Mouse (Mus musculus): ENCODE results near the gene Erv3. TPM values are rescaled to one million over a fixed set of nuclear protein-coding genes. Genes with fewer than 3 reads are reported as not detected.

Erv3 gene
- polyA plus RNA-seq, 1 experiment, result not detected

GRCm38 (mm10) chr2:131864262-131864796 lies 4.8 kb upstream of the Erv3 start:
- no peaks in the 10 kb centered on the region for H3K79me2 ChIP-seq (ENCODE audit: control insufficient read depth, insufficient read depth)
- TF ChIP-seq CTCF (IDR thresholded peaks at IDR 0.05; ENCODE audit: control insufficient read depth, insufficient read depth, insufficient read length) (no peak), FOSL1 (IDR thresholded peaks at IDR 0.05; ENCODE audit: insufficient read depth, low read length, poor library complexity, severe bottlenecking) (no peak), CEBPB (IDR thresholded peaks at IDR 0.05; ENCODE audit: low read depth) (no peak), MYOG (IDR thresholded peaks at IDR 0.05; ENCODE audit: control insufficient read depth, extremely low read depth, insufficient read length) (no peak), MYOD1 (IDR thresholded peaks at IDR 0.05; ENCODE audit: control insufficient read depth, insufficient read length, low read depth) (no peak), MAX (IDR thresholded peaks at IDR 0.05) (no peak), USF1 (IDR thresholded peaks at IDR 0.05; ENCODE audit: low read depth) (no peak)
- H3ac ChIP-seq (ENCODE audit: control insufficient read depth, insufficient read length, low read depth), result no peak overlapping the region
- no peak overlapping the region for H3K4me3 ChIP-seq (ENCODE audit: insufficient read depth, poor library complexity, severe bottlenecking)
- no peaks in the 10 kb centered on the region for H3K27me3 ChIP-seq (ENCODE audit: control insufficient read depth, insufficient read depth, insufficient read length)
- no peaks in the 10 kb centered on the region for H3K79me3 ChIP-seq (ENCODE audit: low read depth)
- H3K36me3 ChIP-seq (ENCODE audit: control insufficient read depth, insufficient read depth), result no peaks in the 10 kb centered on the region

- Histone ChIP-seq H3ac (ENCODE audit: control insufficient read depth, insufficient read length, low read depth) (no peak overlapping the region), H3K36me3 (ENCODE audit: control insufficient read depth, insufficient read depth) (no peaks in the 10 kb centered on the region), H3K79me3 (ENCODE audit: low read depth) (no peaks in the 10 kb centered on the region), H3K79me2 (ENCODE audit: control insufficient read depth, insufficient read depth) (no peaks in the 10 kb centered on the region), H3K4me3 (ENCODE audit: insufficient read depth, poor library complexity, severe bottlenecking) (no peak overlapping the region), H3K27me3 (ENCODE audit: control insufficient read depth, insufficient read depth, insufficient read length) (no peaks in the 10 kb centered on the region)
- no peak for TF ChIP-seq MAX (IDR thresholded peaks at IDR 0.05)
- no peak for TF ChIP-seq CEBPB (IDR thresholded peaks at IDR 0.05; ENCODE audit: low read depth)
- no peak for TF ChIP-seq MYOG (IDR thresholded peaks at IDR 0.05; ENCODE audit: control insufficient read depth, extremely low read depth, insufficient read length)
- TF ChIP-seq CTCF (IDR thresholded peaks at IDR 0.05; ENCODE audit: control insufficient read depth, insufficient read depth, insufficient read length), result no peak
- no peak for TF ChIP-seq USF1 (IDR thresholded peaks at IDR 0.05; ENCODE audit: low read depth)
- TF ChIP-seq MYOD1 (IDR thresholded peaks at IDR 0.05; ENCODE audit: control insufficient read depth, insufficient read length, low read depth), result no peak
- no peak for TF ChIP-seq FOSL1 (IDR thresholded peaks at IDR 0.05; ENCODE audit: insufficient read depth, low read length, poor library complexity, severe bottlenecking)
Measured at GRCm38 (mm10) chr2:131863472-131863871, 3.9 kb upstream of the Erv3 start.

GRCm38 (mm10) chr2:131862617-131863275 lies 3.2 kb upstream of the Erv3 start:
- no peak overlapping the region for H3ac ChIP-seq (ENCODE audit: control insufficient read depth, insufficient read length, low read depth)
- TF ChIP-seq CTCF (IDR thresholded peaks at IDR 0.05; ENCODE audit: control insufficient read depth, insufficient read depth, insufficient read length), result no peak
- TF ChIP-seq MYOD1 (IDR thresholded peaks at IDR 0.05; ENCODE audit: control insufficient read depth, insufficient read length, low read depth), result no peak
- TF ChIP-seq CEBPB (IDR thresholded peaks at IDR 0.05; ENCODE audit: low read depth), result no peak
- TF ChIP-seq MAX (IDR thresholded peaks at IDR 0.05), result no peak
- no peak for TF ChIP-seq MYOG (IDR thresholded peaks at IDR 0.05; ENCODE audit: control insufficient read depth, extremely low read depth, insufficient read length)
- no peak for TF ChIP-seq USF1 (IDR thresholded peaks at IDR 0.05; ENCODE audit: low read depth)
- TF ChIP-seq FOSL1 (IDR thresholded peaks at IDR 0.05; ENCODE audit: insufficient read depth, low read length, poor library complexity, severe bottlenecking), result no peak

GRCm38 (mm10) chr2:131857838-131858237 lies 1.7 kb downstream of the Erv3 start:
- Histone ChIP-seq H3ac (ENCODE audit: control insufficient read depth, insufficient read length, low read depth) (no peak overlapping the region), H3K79me3 (ENCODE audit: low read depth) (no peaks in the 10 kb centered on the region), H3K4me3 (ENCODE audit: insufficient read depth, poor library complexity, severe bottlenecking) (no peak overlapping the region), H3K79me2 (ENCODE audit: control insufficient read depth, insufficient read depth) (no peaks in the 10 kb centered on the region), H3K27me3 (ENCODE audit: control insufficient read depth, insufficient read depth, insufficient read length) (peaks cover 3% of the 10 kb centered on the region), H3K36me3 (ENCODE audit: control insufficient read depth, insufficient read depth) (no peaks in the 10 kb centered on the region)
- TF ChIP-seq FOSL1 (IDR thresholded peaks at IDR 0.05; ENCODE audit: insufficient read depth, low read length, poor library complexity, severe bottlenecking) (no peak), MAX (IDR thresholded peaks at IDR 0.05) (no peak), MYOG (IDR thresholded peaks at IDR 0.05; ENCODE audit: control insufficient read depth, extremely low read depth, insufficient read length) (no peak), CTCF (IDR thresholded peaks at IDR 0.05; ENCODE audit: control insufficient read depth, insufficient read depth, insufficient read length) (no peak), CEBPB (IDR thresholded peaks at IDR 0.05; ENCODE audit: low read depth) (no peak), USF1 (IDR thresholded peaks at IDR 0.05; ENCODE audit: low read depth) (no peak), MYOD1 (IDR thresholded peaks at IDR 0.05; ENCODE audit: control insufficient read depth, insufficient read length, low read depth) (no peak)

More at GRCm38 (mm10) chr2:131862617-131863275, 3.2 kb upstream of the Erv3 start:
- no peaks in the 10 kb centered on the region for H3K27me3 ChIP-seq (ENCODE audit: control insufficient read depth, insufficient read depth, insufficient read length)
- no peaks in the 10 kb centered on the region for H3K79me3 ChIP-seq (ENCODE audit: low read depth)
- no peaks in the 10 kb centered on the region for H3K79me2 ChIP-seq (ENCODE audit: control insufficient read depth, insufficient read depth)
- no peak overlapping the region for H3K4me3 ChIP-seq (ENCODE audit: insufficient read depth, poor library complexity, severe bottlenecking)
- H3K36me3 ChIP-seq (ENCODE audit: control insufficient read depth, insufficient read depth), result no peaks in the 10 kb centered on the region

- Histone ChIP-seq H3K27me3 (ENCODE audit: control insufficient read depth, insufficient read depth, insufficient read length) (peaks cover 3% of the 10 kb centered on the region), H3K36me3 (ENCODE audit: control insufficient read depth, insufficient read depth) (no peaks in the 10 kb centered on the region), H3ac (ENCODE audit: control insufficient read depth, insufficient read length, low read depth) (no peak overlapping the region), H3K79me2 (ENCODE audit: control insufficient read depth, insufficient read depth) (no peaks in the 10 kb centered on the region), H3K4me3 (ENCODE audit: insufficient read depth, poor library complexity, severe bottlenecking) (no peak overlapping the region), H3K79me3 (ENCODE audit: low read depth) (no peaks in the 10 kb centered on the region)
- TF ChIP-seq CTCF (IDR thresholded peaks at IDR 0.05; ENCODE audit: control insufficient read depth, insufficient read depth, insufficient read length) (no peak), MAX (IDR thresholded peaks at IDR 0.05) (no peak), USF1 (IDR thresholded peaks at IDR 0.05; ENCODE audit: low read depth) (no peak)
Measured at GRCm38 (mm10) chr2:131853719-131854118, 5.8 kb downstream of the Erv3 start.

All from C2C12 (cell line).